Mouse (Mus musculus) bone marrow macrophage, adult 2 months (primary cell): ENCODE measurements around the gene Rab1a.

Experiments used
- CTCF ChIP-seq: IDR thresholded peaks from 2 replicates; pipeline ENCODE4 v1.5.1; 2012; ENCODE audit warnings: low read depth, mild to moderate bottlenecking, low read length, moderate library complexity
- POLR2A ChIP-seq: IDR thresholded peaks from 2 replicates; pipeline ENCODE4 v1.6.1; 2012; ENCODE audit warnings: mild to moderate bottlenecking, low read depth, low read length, borderline replicate concordance

DNA sequence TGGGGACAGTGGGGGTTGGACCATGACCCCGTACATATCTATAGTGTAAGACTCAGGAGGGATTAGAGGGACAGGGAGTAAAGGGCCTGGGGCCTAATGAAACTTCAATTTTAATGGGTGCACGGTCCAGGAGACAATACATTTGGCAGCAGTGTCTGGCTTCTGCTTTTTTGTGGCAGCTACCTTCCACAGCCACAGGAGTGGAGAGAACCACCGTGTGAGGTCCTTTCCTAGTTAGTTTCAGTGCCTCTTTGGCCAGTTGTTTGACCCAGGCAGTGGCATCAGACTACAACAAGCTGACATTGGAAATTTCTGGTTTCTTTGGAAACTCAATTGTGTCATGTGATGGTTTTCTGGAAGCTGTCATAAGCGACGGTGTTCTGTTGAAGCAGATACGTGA, 68.7 kb downstream of the Rab1a start:
- TF ChIP-seq CTCF (no peak), POLR2A (no peak)
